Mouse (Mus musculus): ENCODE results near the gene 1110008P14Rik. TPM values are rescaled to one million over a fixed set of nuclear protein-coding genes. Genes with fewer than 3 reads are reported as not detected.

The 1110008P14Rik gene
- polyA plus RNA-seq, 1 experiment from 2014 or later = 116 TPM

GRCm38 (mm10) chr2:32344598-32345321 is 37.0 kb downstream of the 1110008P14Rik start:
- H3K4me3 ChIP-seq = no peak overlapping the region
- H3K4me1 ChIP-seq = peaks cover 15% of the 10 kb centered on the region
- H3K27ac ChIP-seq = no peak overlapping the region
- H3K27me3 ChIP-seq (replicated peaks) = no peaks in the 10 kb centered on the region
- H3K36me3 ChIP-seq (replicated peaks) = no peaks in the 10 kb centered on the region; the same call in 1 of the 2 replicates
- no peak overlapping the region for H3K9ac ChIP-seq
- WGBS = 63% methylated on average over 14 of the region's 14 CpGs
- ATAC-seq (replicated peaks) = no peak
- H3K4me2 ChIP-seq = no peak overlapping the region
- H3K9me3 ChIP-seq = no peaks in the 10 kb centered on the region

GRCm38 (mm10) chr2:32344056-32344455 is 37.7 kb downstream of the 1110008P14Rik start:
- H3K27me3 ChIP-seq (replicated peaks) = no peaks in the 10 kb centered on the region
- no peak for ATAC-seq (replicated peaks)
- H3K9me3 ChIP-seq = no peaks in the 10 kb centered on the region
- peaks cover 10% of the 10 kb centered on the region for H3K4me1 ChIP-seq
- H3K4me2 ChIP-seq = no peak overlapping the region
- no peak overlapping the region for H3K4me3 ChIP-seq
- peaks cover 2% of the 10 kb centered on the region; the same call in 1 of the 2 replicates for H3K36me3 ChIP-seq (replicated peaks)
- 75% methylated on average over 10 of the region's 10 CpGs for WGBS
- no peak overlapping the region for H3K27ac ChIP-seq
- H3K9ac ChIP-seq = no peak overlapping the region

DNA sequence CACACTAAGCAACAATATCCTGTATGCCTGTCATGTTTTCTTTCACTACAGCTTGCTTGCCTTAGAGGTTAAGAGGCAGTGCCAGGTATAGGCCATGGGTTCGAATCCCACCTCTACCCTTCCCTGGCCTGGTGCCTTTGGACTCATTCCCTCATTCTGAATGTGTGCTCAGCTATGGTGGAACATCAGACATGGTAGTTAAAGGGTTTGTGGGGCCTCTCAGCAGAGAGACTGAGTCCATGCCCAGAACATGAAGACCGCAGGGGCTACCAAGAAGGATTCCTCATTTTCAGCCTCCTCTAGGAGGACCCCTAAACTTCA is 38.4 kb downstream of the 1110008P14Rik start:
- Histone ChIP-seq H3K4me3 (no peak overlapping the region), H3K36me3 (replicated peaks) (peaks cover 4% of the 10 kb centered on the region; the same call in 1 of the 2 replicates), H3K27me3 (replicated peaks) (no peaks in the 10 kb centered on the region), H3K27ac (no peak overlapping the region), H3K4me1 (peaks cover 10% of the 10 kb centered on the region), H3K9ac (no peak overlapping the region), H3K4me2 (no peak overlapping the region), H3K9me3 (no peaks in the 10 kb centered on the region)
- 91% methylated on average over 2 of the region's 2 CpGs for WGBS
- ATAC-seq (replicated peaks) = no peak

GRCm38 (mm10) chr2:32342539-32343350 is 39.0 kb downstream of the 1110008P14Rik start:
- Histone ChIP-seq H3K9me3 (no peaks in the 10 kb centered on the region), H3K4me3 (no peak overlapping the region), H3K36me3 (replicated peaks) (peaks cover 9% of the 10 kb centered on the region), H3K4me1 (peaks cover 10% of the 10 kb centered on the region), H3K4me2 (no peak overlapping the region), H3K27me3 (replicated peaks) (no peaks in the 10 kb centered on the region), H3K9ac (no peak overlapping the region), H3K27ac (peak overlapping the region; percentile 25; the same call in 1 of the 2 replicates)
- 65% methylated on average over 6 of the region's 6 CpGs for WGBS
- peak; percentile 38; the same call in 1 of the 2 replicates for ATAC-seq (replicated peaks)

GRCm38 (mm10) chr2:32342039-32342438 is 39.7 kb downstream of the 1110008P14Rik start:
- H3K4me2 ChIP-seq = no peak overlapping the region
- no peak overlapping the region for H3K4me3 ChIP-seq
- 0 out of 2 replicates have a peak, but pooled peaks cover 1% of the 10 kb centered on the region for H3K27me3 ChIP-seq (replicated peaks)
- H3K9ac ChIP-seq = no peak overlapping the region
- 84% methylated on average over 4 of the region's 4 CpGs for WGBS
- H3K36me3 ChIP-seq (replicated peaks) = peaks cover 15% of the 10 kb centered on the region
- ATAC-seq (replicated peaks) = no peak
- no peak overlapping the region for H3K27ac ChIP-seq
- H3K4me1 ChIP-seq = peaks cover 10% of the 10 kb centered on the region
- no peaks in the 10 kb centered on the region for H3K9me3 ChIP-seq

DNA sequence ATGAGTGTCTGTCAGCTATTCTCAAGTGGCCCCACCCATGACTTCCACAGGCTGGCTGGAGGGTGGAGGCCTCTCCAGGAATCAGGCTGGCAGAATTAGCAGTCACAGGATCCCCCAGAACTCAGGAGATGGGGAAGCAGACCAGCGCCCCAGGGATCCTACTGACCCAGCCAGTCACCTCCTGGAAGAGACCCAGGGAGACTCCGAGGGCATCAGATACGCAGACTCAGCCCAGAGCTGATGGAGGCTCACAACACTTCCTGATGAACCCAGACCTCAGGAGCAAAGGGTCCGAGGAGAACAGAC is 40.2 kb downstream of the 1110008P14Rik start:
- no peak for ATAC-seq (replicated peaks)
- Histone ChIP-seq H3K27ac (no peak overlapping the region), H3K36me3 (replicated peaks) (peaks cover 20% of the 10 kb centered on the region), H3K9me3 (no peaks in the 10 kb centered on the region), H3K4me3 (no peak overlapping the region), H3K4me1 (peaks cover 10% of the 10 kb centered on the region), H3K4me2 (no peak overlapping the region), H3K9ac (no peak overlapping the region), H3K27me3 (replicated peaks) (0 out of 2 replicates have a peak, but pooled peaks cover 3% of the 10 kb centered on the region)
- 82% methylated on average over 4 of the region's 4 CpGs for WGBS

DNA sequence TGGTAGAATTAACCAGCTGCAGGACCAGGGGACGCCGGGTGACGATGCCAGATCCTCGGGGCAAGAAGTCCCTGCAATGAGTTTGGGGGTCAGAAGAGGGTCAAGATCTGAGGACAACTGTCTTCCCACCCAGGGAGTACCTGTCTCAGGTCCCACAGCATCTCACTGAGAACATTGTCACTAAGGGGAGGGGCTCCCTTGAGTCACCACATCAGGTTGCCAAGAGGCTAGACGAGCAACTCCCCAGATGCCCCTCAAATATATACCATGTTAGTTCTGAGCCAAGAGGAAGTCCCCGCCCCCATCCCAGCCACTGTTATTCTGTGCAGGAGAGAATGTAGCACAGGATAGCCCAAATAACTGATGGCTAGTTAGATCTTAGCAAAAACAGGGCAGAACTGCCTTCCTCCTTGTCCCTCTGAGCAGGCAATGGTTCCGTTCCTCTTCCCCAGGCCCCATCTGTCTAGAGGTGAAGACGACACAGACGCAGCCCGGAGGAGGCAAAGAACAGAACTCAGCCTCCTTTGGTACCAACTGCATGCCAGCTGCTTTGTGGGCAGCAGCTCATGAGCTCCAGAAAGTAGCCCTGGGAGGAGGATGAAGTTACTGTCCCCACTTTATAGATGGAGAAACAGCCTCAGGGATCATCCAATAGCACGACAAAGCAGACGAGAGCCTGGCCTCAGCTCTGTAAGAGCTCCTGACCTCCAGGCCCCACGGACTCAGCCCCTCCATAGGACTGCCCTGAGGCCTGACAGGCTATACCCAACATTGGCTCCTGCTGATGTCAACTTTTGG is 40.7 kb downstream of the 1110008P14Rik start:
- ATAC-seq (replicated peaks) = no peak
- no peak overlapping the region for H3K4me2 ChIP-seq
- H3K4me1 ChIP-seq = peaks cover 10% of the 10 kb centered on the region
- 0 out of 2 replicates have a peak, but pooled peaks cover 3% of the 10 kb centered on the region for H3K27me3 ChIP-seq (replicated peaks)
- no peak overlapping the region for H3K27ac ChIP-seq
- peaks cover 23% of the 10 kb centered on the region for H3K36me3 ChIP-seq (replicated peaks)
- WGBS = 84% methylated on average over 13 of the region's 13 CpGs
- H3K4me3 ChIP-seq = no peak overlapping the region
- no peaks in the 10 kb centered on the region for H3K9me3 ChIP-seq
- H3K9ac ChIP-seq = no peak overlapping the region

- no peaks in the 10 kb centered on the region for H3K9me3 ChIP-seq
- H3K27ac ChIP-seq = no peak overlapping the region
- H3K4me2 ChIP-seq = no peak overlapping the region
- 0 out of 2 replicates have a peak, but pooled peaks cover 3% of the 10 kb centered on the region for H3K27me3 ChIP-seq (replicated peaks)
- H3K4me3 ChIP-seq = no peak overlapping the region
- peaks cover 10% of the 10 kb centered on the region for H3K4me1 ChIP-seq
- H3K9ac ChIP-seq = no peak overlapping the region
- ATAC-seq (replicated peaks) = no peak
- 46% methylated on average over 26 of the region's 26 CpGs for WGBS
- peaks cover 24% of the 10 kb centered on the region for H3K36me3 ChIP-seq (replicated peaks)
These were observed 41.7 kb downstream of the 1110008P14Rik start for GRCm38 (mm10) chr2:32339912-32340642.

DNA sequence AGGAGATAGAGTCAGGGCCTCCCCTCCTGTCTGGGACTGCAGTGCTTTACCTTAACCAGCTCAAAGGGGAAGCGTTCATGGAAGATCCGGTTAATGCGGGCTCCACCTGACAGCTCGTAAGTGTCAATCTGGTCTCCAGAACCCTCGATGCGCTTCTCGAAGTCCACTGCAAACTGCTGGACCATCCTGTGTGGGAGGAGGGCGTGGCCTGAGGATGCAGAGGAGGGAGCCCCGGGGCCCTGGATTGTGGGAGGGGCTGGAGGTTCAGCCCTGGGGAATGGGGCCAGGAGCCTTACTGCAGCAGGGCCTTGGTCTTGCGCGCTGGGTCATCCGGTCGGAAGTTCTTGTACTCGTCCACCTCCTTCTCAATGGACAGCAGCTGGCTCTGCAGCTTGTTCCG is 45.9 kb downstream of the 1110008P14Rik start:
- no peak overlapping the region for H3K4me3 ChIP-seq
- peaks cover 3% of the 10 kb centered on the region; the same call in 1 of the 2 replicates for H3K27me3 ChIP-seq (replicated peaks)
- peaks cover 40% of the 10 kb centered on the region for H3K36me3 ChIP-seq (replicated peaks)
- no peaks in the 10 kb centered on the region for H3K9me3 ChIP-seq
- no peak overlapping the region for H3K9ac ChIP-seq
- H3K27ac ChIP-seq = no peak overlapping the region
- 56% methylated on average over 15 of the region's 15 CpGs for WGBS
- no peaks in the 10 kb centered on the region for H3K4me1 ChIP-seq
- H3K4me2 ChIP-seq = no peak overlapping the region
- no peak for ATAC-seq (replicated peaks)

DNA sequence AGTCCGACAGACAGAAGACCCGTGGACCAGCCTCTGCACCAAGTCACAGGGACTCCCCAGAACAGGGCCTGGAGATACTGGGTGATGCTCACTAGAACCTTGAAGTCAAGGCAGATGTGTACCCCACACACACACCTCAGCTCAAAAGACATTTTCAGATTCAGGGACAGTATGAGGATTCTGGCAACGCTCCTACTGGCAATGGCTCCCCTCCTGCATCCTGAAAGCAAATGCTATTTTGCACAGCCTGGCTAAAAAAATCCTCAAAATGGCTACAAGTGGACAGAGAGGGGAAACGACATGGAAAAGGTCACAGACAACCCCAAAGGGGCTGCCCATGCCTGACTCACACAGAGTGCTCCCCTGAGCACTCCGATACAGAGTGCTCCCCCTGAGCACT is 49.6 kb downstream of the 1110008P14Rik start:
- Histone ChIP-seq H3K9me3 (no peaks in the 10 kb centered on the region), H3K4me3 (no peak overlapping the region), H3K36me3 (replicated peaks) (peaks cover 27% of the 10 kb centered on the region), H3K27ac (no peak overlapping the region), H3K27me3 (replicated peaks) (peaks cover 3% of the 10 kb centered on the region; the same call in 1 of the 2 replicates), H3K4me1 (no peaks in the 10 kb centered on the region), H3K4me2 (no peak overlapping the region), H3K9ac (no peak overlapping the region)
- 93% methylated on average over 5 of the region's 5 CpGs for WGBS
- ATAC-seq (replicated peaks) = no peak

DNA sequence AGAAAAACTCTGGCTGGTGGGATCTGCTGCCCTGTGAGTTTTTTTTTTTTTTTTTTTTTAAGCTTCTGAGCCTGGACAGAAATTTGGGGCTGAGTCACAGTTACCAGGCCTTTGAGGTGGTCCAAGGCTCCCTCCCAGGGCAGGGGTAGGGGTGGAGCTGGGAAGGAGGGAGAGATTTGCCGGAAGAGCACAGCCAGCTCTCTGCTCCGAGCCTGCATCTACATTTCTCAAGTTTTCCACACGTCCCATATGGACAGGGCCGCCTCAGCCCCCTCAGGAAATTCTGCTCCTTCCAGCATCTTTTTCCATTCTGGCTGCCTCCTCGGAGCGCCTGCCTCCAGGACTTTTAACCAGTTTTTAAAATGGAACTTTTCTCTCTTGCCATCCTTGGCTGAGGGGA is 52.2 kb downstream of the 1110008P14Rik start:
- Histone ChIP-seq H3K9me3 (no peaks in the 10 kb centered on the region), H3K4me3 (no peak overlapping the region), H3K4me1 (no peaks in the 10 kb centered on the region), H3K36me3 (replicated peaks) (peaks cover 17% of the 10 kb centered on the region; the same call in 1 of the 2 replicates), H3K27ac (no peak overlapping the region), H3K4me2 (no peak overlapping the region), H3K27me3 (replicated peaks) (no peaks in the 10 kb centered on the region; the same call in 1 of the 2 replicates), H3K9ac (no peak overlapping the region)
- 62% methylated on average over 6 of the region's 6 CpGs for WGBS
- no peak for ATAC-seq (replicated peaks)

Data from midbrain, embryonic 15.5 days (tissue).